Mouse (Mus musculus) gastrocnemius, adult 2 months (tissue): ENCODE data around the gene Acad9. TPM values are rescaled to one million over a fixed set of nuclear protein-coding genes. Genes with fewer than 3 reads are reported as not detected.

Source experiments
- DNase-seq: peaks from one replicate; pipeline ENCODE4 v3.0.0; 2022
- H3K27ac ChIP-seq: fragments of 200-600 bp; 2 replicates; pipeline ENCODE4 v1.8.1; 2022; ENCODE audit warnings: mild to moderate bottlenecking
- H3K4me3 ChIP-seq: fragments of 200-600 bp; 2 replicates; pipeline ENCODE4 v1.8.1; 2022; ENCODE audit warnings: mild to moderate bottlenecking, moderate library complexity
- CTCF ChIP-seq: fragments of 200-600 bp; IDR thresholded peaks from 2 replicates; pipeline ENCODE4 v1.8.1; 2022; ENCODE audit warnings: antibody characterized with exemption, mild to moderate bottlenecking, moderate library complexity
- intact Hi-C: fragments of 180-260 bp; cut with DNase I; formaldehyde crosslinking; loops from one replicate; pipeline ENCODE4 v1.15.1; 2025
- total RNA-seq, 2 experiments: library from RNA; stranded (reverse); gene quantifications; 2 replicates each; pipeline ENCODE4 v1.2.3; 2021

The Acad9 gene
- total RNA-seq, 2 experiments from 2014 or later = 25.1 to 30.0 TPM

- intact Hi-C loops = loop anchor here (5.0 kb wide), 1 partner anchor 65 kb away; the partner anchor contains the start of gene Mccc1
- Histone ChIP-seq H3K27ac (no peak overlapping the region), H3K4me3 (no peak overlapping the region)
- no peak for DNase-seq
- TF ChIP-seq CTCF = no peak
Measured at GRCm38 (mm10) chr3:36067731-36068130, 2.0 kb downstream of the Acad9 start.

- no peak for DNase-seq
- TF ChIP-seq CTCF = no peak
- no peak overlapping the region for H3K4me3 ChIP-seq
- no peak overlapping the region for H3K27ac ChIP-seq
- intact Hi-C loops = no loop called here
Measured at GRCm38 (mm10) chr3:36070436-36070835, 4.7 kb downstream of the Acad9 start.

DNA sequence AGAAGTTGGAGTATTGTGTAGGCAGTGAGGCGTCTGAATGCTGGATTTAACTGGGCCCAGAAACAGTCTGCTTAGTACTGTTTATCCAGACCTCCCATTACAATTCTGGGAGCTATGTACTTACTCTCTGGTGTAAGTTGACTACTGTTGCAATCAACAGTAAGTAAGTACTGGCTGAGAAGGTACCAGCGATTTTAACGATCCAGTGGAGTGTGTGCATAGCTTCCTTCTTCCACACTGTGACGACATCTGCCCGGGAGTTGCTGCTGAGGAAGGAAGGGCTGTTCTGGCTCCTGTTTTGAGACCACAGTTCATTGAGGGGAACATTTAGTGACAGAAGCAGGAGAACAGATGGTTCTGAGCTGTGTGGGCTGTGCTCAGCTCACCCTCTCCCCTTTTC lies 5.3 kb downstream of the Acad9 start:
- TF ChIP-seq CTCF = no peak
- Histone ChIP-seq H3K4me3 (no peak overlapping the region), H3K27ac (no peak overlapping the region)
- no peak for DNase-seq
- intact Hi-C loops = no loop called here

GRCm38 (mm10) chr3:36074231-36074630 lies 8.5 kb downstream of the Acad9 start:
- H3K4me3 ChIP-seq = no peak overlapping the region
- DNase-seq = no peak
- no peak for TF ChIP-seq CTCF
- intact Hi-C loops = no loop called here
- H3K27ac ChIP-seq = no peak overlapping the region

- intact Hi-C loops = no loop called here
- Histone ChIP-seq H3K4me3 (no peak overlapping the region), H3K27ac (no peak overlapping the region)
- DNase-seq = no peak
- no peak for TF ChIP-seq CTCF
Measured at GRCm38 (mm10) chr3:36075466-36075865, 9.7 kb downstream of the Acad9 start.

- intact Hi-C loops = no loop called here
- no peak for TF ChIP-seq CTCF
- DNase-seq = no peak
- H3K4me3 ChIP-seq = no peak overlapping the region
- H3K27ac ChIP-seq = no peak overlapping the region
Measured at GRCm38 (mm10) chr3:36077386-36077785, 11.6 kb downstream of the Acad9 start.

DNA sequence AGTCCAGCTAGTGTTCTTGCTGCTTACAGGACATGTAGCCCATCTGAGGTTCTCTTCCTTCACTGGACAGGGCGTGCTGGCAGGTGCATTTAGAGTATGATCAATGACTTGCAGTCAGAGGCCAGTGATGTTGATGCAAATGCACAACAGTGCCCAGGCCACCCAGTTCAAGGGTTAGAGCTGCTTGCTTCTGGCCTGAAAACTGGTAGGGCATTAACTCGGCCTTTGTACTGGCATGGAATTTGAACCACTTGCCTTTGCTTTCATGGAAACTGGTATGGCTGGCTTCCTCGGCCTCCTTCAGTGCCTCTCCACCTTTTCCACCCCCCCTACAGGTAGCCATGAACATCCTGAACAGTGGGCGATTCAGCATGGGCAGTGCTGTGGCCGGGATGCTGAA lies 14.1 kb downstream of the Acad9 start:
- no peak overlapping the region for H3K4me3 ChIP-seq
- no peak overlapping the region for H3K27ac ChIP-seq
- TF ChIP-seq CTCF = no peak
- intact Hi-C loops = no loop called here
- no peak for DNase-seq

- H3K27ac ChIP-seq = no peak overlapping the region
- TF ChIP-seq CTCF = no peak
- H3K4me3 ChIP-seq = no peak overlapping the region
- no peak for DNase-seq
- intact Hi-C loops = no loop called here
Measured at GRCm38 (mm10) chr3:36080741-36081140, 15.0 kb downstream of the Acad9 start.

DNA sequence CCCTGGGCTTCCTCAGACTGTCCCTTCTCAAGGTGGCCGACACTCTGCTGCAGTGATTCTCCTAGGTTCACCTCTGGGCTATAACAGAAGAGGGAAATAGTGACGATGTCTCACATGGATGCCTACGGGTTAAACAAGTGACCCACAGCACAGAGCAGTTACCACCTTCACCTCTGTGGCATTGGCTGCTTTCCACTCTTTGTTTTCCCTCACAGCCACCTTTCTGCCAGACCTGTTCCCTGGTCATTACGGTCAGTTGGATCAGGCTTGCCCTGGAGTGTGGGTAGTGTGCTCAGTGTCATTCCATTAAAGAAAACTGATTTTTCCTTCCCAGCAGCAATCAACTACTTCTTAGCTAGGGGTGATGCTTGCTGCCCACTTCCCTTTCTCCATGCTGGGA lies 17.1 kb downstream of the Acad9 start:
- DNase-seq = no peak
- no peak for TF ChIP-seq CTCF
- Histone ChIP-seq H3K27ac (no peak overlapping the region), H3K4me3 (no peak overlapping the region)
- intact Hi-C loops = no loop called here

- TF ChIP-seq CTCF = no peak
- intact Hi-C loops = no loop called here
- DNase-seq = no peak
- Histone ChIP-seq H3K27ac (no peak overlapping the region), H3K4me3 (no peak overlapping the region)
Measured at GRCm38 (mm10) chr3:36083381-36083780, 17.6 kb downstream of the Acad9 start.

- Histone ChIP-seq H3K4me3 (no peak overlapping the region), H3K27ac (no peak overlapping the region)
- no peak for DNase-seq
- intact Hi-C loops = no loop called here
- TF ChIP-seq CTCF = no peak
Measured at GRCm38 (mm10) chr3:36085394-36085793, 19.6 kb downstream of the Acad9 start.

DNA sequence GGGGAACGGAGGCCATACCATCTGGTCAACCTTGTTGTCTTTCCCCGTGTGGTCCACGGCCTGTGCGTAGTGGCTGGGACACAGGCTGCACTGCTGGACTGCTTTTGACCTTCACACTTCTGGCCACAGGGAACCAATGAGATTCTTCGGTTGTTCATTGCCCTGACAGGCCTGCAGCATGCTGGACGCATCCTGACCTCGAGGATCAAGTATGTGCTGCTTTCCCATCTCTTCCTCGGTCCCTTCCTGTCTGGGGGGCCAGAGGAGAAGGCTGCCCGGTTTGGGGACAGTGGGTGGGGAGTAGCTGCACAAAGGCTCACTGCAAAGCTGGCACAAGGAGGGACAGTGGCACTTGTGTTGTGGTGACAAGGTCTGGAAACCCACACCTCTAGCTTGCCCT lies 21.8 kb downstream of the Acad9 start:
- DNase-seq = no peak
- no peak overlapping the region for H3K27ac ChIP-seq
- intact Hi-C loops = no loop called here
- TF ChIP-seq CTCF = no peak
- H3K4me3 ChIP-seq = no peak overlapping the region

DNA sequence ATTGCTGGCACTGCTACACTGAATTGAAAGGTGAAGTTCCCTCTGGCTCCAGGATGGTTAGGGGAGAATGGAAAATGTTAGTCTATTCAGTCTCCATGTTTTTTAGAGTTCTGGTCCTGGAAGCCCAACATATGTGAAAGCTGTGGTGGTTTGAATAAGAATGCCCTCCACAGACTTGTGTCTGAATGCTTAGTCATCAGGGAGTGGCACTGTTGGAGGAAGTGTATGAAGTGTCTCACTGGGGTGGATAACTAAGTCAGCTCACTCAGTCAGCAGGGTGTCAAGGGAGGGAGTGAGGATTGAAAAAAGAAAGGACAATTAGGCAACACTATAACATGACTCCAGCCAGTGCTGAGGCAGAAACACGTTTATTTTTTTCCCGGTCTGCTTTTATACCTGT lies 29.6 kb downstream of the Acad9 start:
- H3K27ac ChIP-seq = no peak overlapping the region
- intact Hi-C loops = no loop called here
- no peak overlapping the region for H3K4me3 ChIP-seq
- no peak for DNase-seq
- no peak for TF ChIP-seq CTCF

- no peak overlapping the region for H3K27ac ChIP-seq
- no peak for DNase-seq
- no peak for TF ChIP-seq CTCF
- intact Hi-C loops = no loop called here
- H3K4me3 ChIP-seq = no peak overlapping the region
Measured at GRCm38 (mm10) chr3:36116076-36116475, 50.3 kb downstream of the Acad9 start.
